Mouse (Mus musculus) adrenal gland, postnatal 25 days (tissue): ENCODE data around the gene Cul4a. TPM values are rescaled to one million over a fixed set of nuclear protein-coding genes. Genes with fewer than 3 reads are reported as not detected.

ENCODE experiments used
- DNase-seq: peaks from one replicate; pipeline ENCODE4 v3.0.0; 2021; ENCODE audit warnings: mixed read lengths
- total RNA-seq: library from RNA; stranded (reverse); gene quantifications from 2 replicates; pipeline ENCODE4 v1.2.3, GENCODE M21; 2021

Cul4a gene
- total RNA-seq, 1 experiment from 2014 or later = 195 TPM

- DNase-seq = no peak
These were observed 34.3 kb downstream of the Cul4a start for GRCm38 (mm10) chr8:13139641-13140182.

GRCm38 (mm10) chr8:13141681-13142080 lies 36.3 kb downstream of the Cul4a start:
- no peak for DNase-seq

- DNase-seq = peak; percentile 28
These were observed 43.1 kb downstream of the Cul4a start for GRCm38 (mm10) chr8:13148476-13148875.

- DNase-seq = no peak
These were observed 43.9 kb downstream of the Cul4a start for GRCm38 (mm10) chr8:13149287-13149686.

- no peak for DNase-seq
These were observed 44.4 kb downstream of the Cul4a start for GRCm38 (mm10) chr8:13149866-13150265.

- no peak for DNase-seq
These were observed 45.5 kb downstream of the Cul4a start for GRCm38 (mm10) chr8:13150929-13151328.

- peak; percentile 19 for DNase-seq
These were observed 48.7 kb downstream of the Cul4a start for GRCm38 (mm10) chr8:13154099-13154498.

- DNase-seq = no peak
These were observed 49.9 kb downstream of the Cul4a start for GRCm38 (mm10) chr8:13155358-13155757.

- no peak for DNase-seq
These were observed 51.1 kb downstream of the Cul4a start for GRCm38 (mm10) chr8:13156327-13157097.

GRCm38 (mm10) chr8:13158718-13159376 lies 53.4 kb downstream of the Cul4a start, which contains the start of gene Lamp1:
Lamp1 (plus strand) TSS chr8:13159161.
- DNase-seq = peak; percentile 100

- peak; percentile 23 for DNase-seq
These were observed 54.0 kb downstream of the Cul4a start for GRCm38 (mm10) chr8:13159377-13159881.

GRCm38 (mm10) chr8:13160691-13161090 lies 55.3 kb downstream of the Cul4a start:
- DNase-seq = no peak

- no peak for DNase-seq
These were observed 56.7 kb downstream of the Cul4a start for GRCm38 (mm10) chr8:13162098-13162497.

- no peak for DNase-seq
These were observed 58.1 kb downstream of the Cul4a start for GRCm38 (mm10) chr8:13163563-13163962.

- DNase-seq = no peak
These were observed 58.9 kb downstream of the Cul4a start for GRCm38 (mm10) chr8:13164361-13164760.

- DNase-seq = no peak
These were observed 65.1 kb downstream of the Cul4a start for GRCm38 (mm10) chr8:13170510-13170909.

GRCm38 (mm10) chr8:13174305-13174704 lies 68.9 kb downstream of the Cul4a start:
- DNase-seq = no peak

- no peak for DNase-seq
These were observed 69.4 kb downstream of the Cul4a start for GRCm38 (mm10) chr8:13174811-13175210.

- DNase-seq = no peak
These were observed 70.2 kb downstream of the Cul4a start for GRCm38 (mm10) chr8:13175650-13176049.

- no peak for DNase-seq
These were observed 71.9 kb downstream of the Cul4a start for GRCm38 (mm10) chr8:13177173-13177852.

- DNase-seq = no peak
These were observed 72.7 kb downstream of the Cul4a start for GRCm38 (mm10) chr8:13178137-13178536.

- DNase-seq = no peak
These were observed 74.1 kb downstream of the Cul4a start for GRCm38 (mm10) chr8:13179482-13179881.

GRCm38 (mm10) chr8:13179948-13180347 lies 74.5 kb downstream of the Cul4a start:
- no peak for DNase-seq
